Mouse (Mus musculus) heart, adult 2 months (tissue): Measurements from ENCODE around the gene Pop4.

Source experiments
- CTCF ChIP-seq: fragments of 200-600 bp; IDR thresholded peaks from 2 replicates; pipeline ENCODE4 v1.8.1; 2022; ENCODE audit warnings: antibody characterized with exemption, mild to moderate bottlenecking, moderate library complexity
- EP300 ChIP-seq: fragments of 200-500 bp; IDR thresholded peaks from 2 replicates; pipeline ENCODE4 v1.6.1; 2011; ENCODE audit warnings: low read depth, low read length, control low read depth; ENCODE audit not compliant: insufficient read depth
- POLR2A ChIP-seq: fragments of 200-500 bp; IDR thresholded peaks from 2 replicates; pipeline ENCODE4 v1.6.1; 2011; ENCODE audit warnings: mild to moderate bottlenecking, low read depth, low read length, control low read depth; ENCODE audit not compliant: insufficient read depth

DNA sequence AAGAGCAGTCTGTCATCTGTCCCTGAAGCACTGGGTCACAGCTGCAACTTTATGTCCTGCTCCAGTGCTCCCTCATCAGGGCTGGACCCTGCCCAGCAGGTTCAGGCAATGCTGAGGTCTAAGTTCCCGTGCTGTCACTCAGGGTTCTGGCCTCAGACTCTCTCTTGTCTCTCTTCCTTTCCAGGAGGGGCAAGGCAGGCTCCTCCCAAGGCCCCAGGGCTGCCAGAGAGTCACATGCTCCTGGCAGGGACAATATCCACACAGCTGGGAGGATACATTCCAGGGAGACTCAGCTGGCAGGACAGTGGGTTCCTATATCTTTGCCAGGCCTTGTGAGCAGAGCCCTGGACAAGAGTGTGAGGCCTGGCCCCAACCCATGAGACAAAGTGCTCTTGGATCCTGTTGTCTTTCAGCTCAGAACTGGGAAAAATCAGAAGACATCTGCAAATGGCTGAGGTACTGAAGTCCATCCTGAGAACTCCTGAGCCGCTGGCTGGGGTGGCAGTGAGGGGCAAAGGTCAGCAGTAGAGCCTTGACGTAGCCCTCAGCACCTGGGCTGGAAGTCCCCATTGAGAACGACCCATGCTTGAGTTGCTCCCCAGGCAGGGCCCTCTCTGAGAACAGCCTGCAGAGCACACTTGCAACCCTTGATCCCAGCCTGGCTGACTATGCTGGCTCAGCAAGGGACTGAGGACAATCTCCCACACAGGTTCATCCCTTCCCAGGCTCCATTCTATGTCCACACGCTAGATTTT lies 53.6 kb downstream of the Pop4 start:
- peak; percentile 35; the same call in 1 of the 2 replicates for TF ChIP-seq POLR2A
- TF ChIP-seq CTCF, result peak; percentile 48
- peak; percentile 99 for TF ChIP-seq EP300
